Mouse (Mus musculus) megakaryocyte, adult 5-6 weeks (primary cell): Measurements from ENCODE around the gene Coa7. TPM values are rescaled to one million over a fixed set of nuclear protein-coding genes. Genes with fewer than 3 reads are reported as not detected.
A peak's percentile ranks its signal among the peaks of the same experiment; 100 is the strongest.
"Not testable (repeated sequence)": the region's sequence is repeated elsewhere in the genome, so short reads cannot be mapped to it uniquely, and the experiment has no call there.

Source experiments
- ATAC-seq: 2 replicates; pipeline ENCODE4 v1.8.0; 2016; ENCODE audit warnings: mild to moderate bottlenecking, inconsistent platforms; ENCODE audit not compliant: poor library complexity, severe bottlenecking
- total RNA-seq, 2 experiments: library from RNA; stranded (forward) in 1 of 2; stranded (reverse) in 1 of 2; fragments of 153-499, 151-499 nt in 1 of 2; fragments of 221-1000, 200-1000 nt in 1 of 2; gene quantifications; 2 replicates each; pipeline versions ENCODE4 v1.2.3 to v1.2.4; 2015 to 2017

Coa7 gene
- total RNA-seq, 2 experiments from 2014 or later = 10.3 to 14.3 TPM

- no peak for ATAC-seq
Observed at GRCm38 (mm10) chr4:108338811-108339210, 10.9 kb downstream of the Coa7 start.

- ATAC-seq = peak; percentile 96
Observed at GRCm38 (mm10) chr4:108339277-108339690, 11.3 kb downstream of the Coa7 start.

- ATAC-seq = no peak
Observed at GRCm38 (mm10) chr4:108344631-108345083, 16.7 kb downstream of the Coa7 start.

- no peak for ATAC-seq
Observed at GRCm38 (mm10) chr4:108345826-108346225, 17.9 kb downstream of the Coa7 start.

- peak; percentile 87 for ATAC-seq
Observed at GRCm38 (mm10) chr4:108347111-108347510, 19.2 kb downstream of the Coa7 start.

GRCm38 (mm10) chr4:108348256-108348875, 20.4 kb downstream of the Coa7 start:
- ATAC-seq = 0 out of 2 replicates have a peak, but pooled peaks have one; percentile 20

GRCm38 (mm10) chr4:108349064-108349463, 21.1 kb downstream of the Coa7 start:
- ATAC-seq = no peak

GRCm38 (mm10) chr4:108349836-108350547, 22.1 kb downstream of the Coa7 start:
- ATAC-seq = peak; percentile 50

- no peak for ATAC-seq
Observed at GRCm38 (mm10) chr4:108350819-108351218, 22.9 kb downstream of the Coa7 start.

- ATAC-seq = not testable (repeated sequence)
Observed at GRCm38 (mm10) chr4:108353591-108353990, 25.7 kb downstream of the Coa7 start.

GRCm38 (mm10) chr4:108357458-108357857, 29.5 kb downstream of the Coa7 start:
- no peak for ATAC-seq

- no peak for ATAC-seq
Observed at GRCm38 (mm10) chr4:108358498-108358897, 30.6 kb downstream of the Coa7 start.

GRCm38 (mm10) chr4:108360136-108361055, 32.5 kb downstream of the Coa7 start:
- no peak for ATAC-seq

GRCm38 (mm10) chr4:108362321-108363261, 34.7 kb downstream of the Coa7 start:
- ATAC-seq = no peak

GRCm38 (mm10) chr4:108363355-108364110, 35.6 kb downstream of the Coa7 start:
- no peak for ATAC-seq

- ATAC-seq = no peak
Observed at GRCm38 (mm10) chr4:108364111-108364476, 36.2 kb downstream of the Coa7 start.

- peak; percentile 75 for ATAC-seq
Observed at GRCm38 (mm10) chr4:108369254-108369653, 41.3 kb downstream of the Coa7 start.

GRCm38 (mm10) chr4:108370409-108370808, 42.5 kb downstream of the Coa7 start:
- ATAC-seq = peak; percentile 53

- ATAC-seq = peak; percentile 68
Observed at GRCm38 (mm10) chr4:108371421-108371820, 43.5 kb downstream of the Coa7 start.
